Mouse (Mus musculus): ENCODE measurements at regions not wholly inside any gene's neighbourhood (a gene's known extent, or its start where the extent isn't known, plus 50 kb on each side); places are given as distances from the start of the nearest gene placed in this dataset.

GRCm38 (mm10) chr12:27171595-27171994, 170.8 kb downstream of the Sox11 start:
- no peaks in the 10 kb centered on the region for H3K36me3 ChIP-seq (ENCODE audit: control insufficient read depth, insufficient read depth, low read length)
- no peak overlapping the region for H3K4me2 ChIP-seq (replicated peaks; ENCODE audit: low read depth, low read length, severe bottlenecking)
- no peak overlapping the region for H3K9ac ChIP-seq (ENCODE audit: low read depth, low read length, severe bottlenecking)
- H3K4me1 ChIP-seq (ENCODE audit: control insufficient read depth, insufficient read depth, low read length), result peaks cover 8% of the 10 kb centered on the region
- H3K27ac ChIP-seq (replicated peaks; ENCODE audit: low read depth, low read length), result no peak overlapping the region
- DNase-seq (ENCODE audit: low spot score) (no peak), ATAC-seq (ENCODE audit: low FRiP score, low read depth) (no peak)
- H3K27me3 ChIP-seq (ENCODE audit: control insufficient read depth, insufficient read depth, low read length), result no peaks in the 10 kb centered on the region
- no peaks in the 10 kb centered on the region for H3K9me3 ChIP-seq (ENCODE audit: control insufficient read depth, low read length)
- H3K4me3 ChIP-seq (replicated peaks; ENCODE audit: low read length), result no peak overlapping the region
- no peak for TF ChIP-seq POLR2A (IDR thresholded peaks at IDR 0.05; ENCODE audit: borderline replicate concordance, extremely low read depth, insufficient read depth, insufficient read length)

DNA sequence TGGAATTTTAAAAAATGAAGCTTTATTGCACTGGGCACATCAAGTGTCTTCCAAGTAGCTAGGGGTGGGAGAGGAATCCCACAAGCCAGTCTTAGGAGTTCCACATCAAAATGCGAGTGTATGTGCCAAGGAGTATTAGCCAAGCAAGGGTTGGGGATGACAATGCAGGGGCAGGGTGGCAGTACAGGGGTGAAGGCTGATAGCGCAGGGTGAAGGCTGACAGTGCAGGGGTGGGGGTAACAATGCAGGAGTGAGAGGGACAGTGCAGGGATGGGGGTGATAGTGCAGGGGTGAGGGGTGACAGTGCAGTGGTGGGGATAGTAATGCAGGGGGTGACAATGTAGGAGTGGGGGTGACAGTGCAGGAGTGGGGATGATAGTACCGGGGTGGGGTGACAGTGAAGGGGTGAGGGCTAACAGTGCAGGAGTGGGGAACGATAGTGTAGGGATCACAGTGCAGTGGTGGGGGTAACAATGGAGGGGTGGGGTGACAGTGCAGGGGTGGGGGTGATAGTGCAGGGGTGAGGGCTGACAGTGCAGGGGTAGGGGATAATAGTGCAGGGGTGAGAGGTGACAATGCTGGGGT, 177.4 kb downstream of the Sox11 start:
- H3K27me3 ChIP-seq (ENCODE audit: control insufficient read depth, insufficient read depth, low read length), result no peaks in the 10 kb centered on the region
- no peak for TF ChIP-seq POLR2A (IDR thresholded peaks at IDR 0.05; ENCODE audit: borderline replicate concordance, extremely low read depth, insufficient read depth, insufficient read length)
- no peak for ATAC-seq (ENCODE audit: low FRiP score, low read depth)
- no peak overlapping the region for H3K4me2 ChIP-seq (replicated peaks; ENCODE audit: low read depth, low read length, severe bottlenecking)
- H3K4me1 ChIP-seq (ENCODE audit: control insufficient read depth, insufficient read depth, low read length), result peaks cover 8% of the 10 kb centered on the region; the same call in 1 of the 2 replicates
- no peaks in the 10 kb centered on the region for H3K36me3 ChIP-seq (ENCODE audit: control insufficient read depth, insufficient read depth, low read length)
- no peak overlapping the region for H3K27ac ChIP-seq (replicated peaks; ENCODE audit: low read depth, low read length)
- 92% methylated on average over 4 of the region's 4 CpGs for WGBS
- no peaks in the 10 kb centered on the region for H3K9me3 ChIP-seq (ENCODE audit: control insufficient read depth, low read length)
- H3K9ac ChIP-seq (ENCODE audit: low read depth, low read length, severe bottlenecking), result no peak overlapping the region
- DNase-seq (ENCODE audit: low spot score), result no peak
- no peak overlapping the region for H3K4me3 ChIP-seq (replicated peaks; ENCODE audit: low read length)

DNA sequence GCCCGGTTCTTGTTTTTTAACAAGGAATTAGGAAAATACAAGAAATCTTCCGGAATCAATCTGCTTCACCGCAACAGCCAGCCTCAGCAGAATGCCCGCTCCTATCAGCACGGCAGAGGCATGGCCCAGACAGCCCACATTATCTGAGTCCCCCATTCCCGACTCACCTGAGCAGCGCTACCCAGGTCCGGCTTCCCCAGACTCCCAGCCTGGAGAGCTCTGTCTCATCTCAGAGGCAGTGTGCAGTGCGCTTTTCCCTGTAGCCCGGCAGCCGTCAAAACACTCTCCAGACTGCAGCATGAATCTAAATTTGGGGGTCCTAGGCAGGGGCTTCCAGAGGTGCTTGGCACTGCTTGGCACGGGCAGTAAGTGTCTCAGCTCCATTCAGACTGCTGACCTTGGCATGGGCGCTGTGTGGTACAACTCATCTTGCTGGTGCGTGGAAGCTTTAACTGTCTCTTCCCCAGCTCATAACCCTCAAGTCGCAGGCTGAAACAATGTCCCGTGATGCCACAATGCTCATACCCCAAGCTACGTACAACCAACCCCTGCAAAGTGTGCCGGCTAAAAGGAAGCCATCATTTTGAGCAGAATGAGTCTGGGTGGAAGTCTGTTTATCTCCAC, 182.2 kb downstream of the Sox11 start:
- H3K9ac ChIP-seq (ENCODE audit: low read depth, low read length, severe bottlenecking), result no peak overlapping the region
- WGBS, result 60% methylated on average over 18 of the region's 18 CpGs
- peaks cover 30% of the 10 kb centered on the region for H3K4me1 ChIP-seq (ENCODE audit: control insufficient read depth, insufficient read depth, low read length)
- TF ChIP-seq POLR2A (IDR thresholded peaks at IDR 0.05; ENCODE audit: borderline replicate concordance, extremely low read depth, insufficient read depth, insufficient read length), result no peak
- no peak overlapping the region for H3K27ac ChIP-seq (replicated peaks; ENCODE audit: low read depth, low read length)
- H3K4me2 ChIP-seq (replicated peaks; ENCODE audit: low read depth, low read length, severe bottlenecking), result no peak overlapping the region; the same call in 1 of the 2 replicates
- no peaks in the 10 kb centered on the region for H3K27me3 ChIP-seq (ENCODE audit: control insufficient read depth, insufficient read depth, low read length)
- no peak for DNase-seq (ENCODE audit: low spot score)
- no peaks in the 10 kb centered on the region for H3K36me3 ChIP-seq (ENCODE audit: control insufficient read depth, insufficient read depth, low read length)
- H3K9me3 ChIP-seq (ENCODE audit: control insufficient read depth, low read length), result no peaks in the 10 kb centered on the region; the same call in 1 of the 2 replicates
- no peak for ATAC-seq (ENCODE audit: low FRiP score, low read depth)
- H3K4me3 ChIP-seq (replicated peaks; ENCODE audit: low read length), result no peak overlapping the region

DNA sequence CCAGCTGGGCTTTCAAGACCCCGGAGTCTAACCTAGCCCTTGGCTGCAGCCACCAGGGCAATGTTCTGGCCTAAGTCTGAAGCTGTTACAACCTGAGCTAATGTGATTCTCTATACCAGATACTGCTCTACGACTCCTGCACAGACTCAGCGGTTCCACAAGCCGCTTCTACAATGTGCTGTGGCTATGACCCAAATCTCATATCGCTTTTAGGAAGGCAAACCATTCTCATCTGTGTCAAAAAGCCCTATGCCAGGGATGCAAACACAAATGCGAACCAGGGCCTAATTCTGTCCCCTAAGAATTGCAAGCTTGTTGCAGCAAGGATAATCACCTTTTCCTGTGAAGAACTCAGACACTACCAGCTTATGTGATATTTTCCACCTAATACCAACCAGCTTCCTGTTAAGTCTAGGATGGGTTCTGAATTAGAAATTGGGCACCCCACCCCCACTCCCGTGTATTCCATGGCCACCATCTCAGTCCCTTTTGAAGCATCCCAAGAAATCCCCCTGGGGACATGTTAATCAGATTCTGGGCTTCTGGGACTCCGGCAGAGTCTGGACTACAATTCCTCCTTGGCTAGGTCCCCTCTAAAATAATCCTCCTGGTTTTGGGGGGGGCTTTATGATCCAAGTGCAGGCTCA, 182.8 kb downstream of the Sox11 start:
- DNase-seq (ENCODE audit: low spot score) (no peak), ATAC-seq (ENCODE audit: low FRiP score, low read depth) (no peak)
- H3K9me3 ChIP-seq (ENCODE audit: control insufficient read depth, low read length), result no peaks in the 10 kb centered on the region; the same call in 1 of the 2 replicates
- no peak overlapping the region for H3K4me2 ChIP-seq (replicated peaks; ENCODE audit: low read depth, low read length, severe bottlenecking)
- no peak overlapping the region for H3K9ac ChIP-seq (ENCODE audit: low read depth, low read length, severe bottlenecking)
- H3K27ac ChIP-seq (replicated peaks; ENCODE audit: low read depth, low read length), result no peak overlapping the region
- H3K36me3 ChIP-seq (ENCODE audit: control insufficient read depth, insufficient read depth, low read length), result no peaks in the 10 kb centered on the region
- WGBS, result 65% methylated on average over 8 of the region's 8 CpGs
- no peaks in the 10 kb centered on the region for H3K27me3 ChIP-seq (ENCODE audit: control insufficient read depth, insufficient read depth, low read length)
- H3K4me1 ChIP-seq (ENCODE audit: control insufficient read depth, insufficient read depth, low read length), result peaks cover 31% of the 10 kb centered on the region
- TF ChIP-seq POLR2A (IDR thresholded peaks at IDR 0.05; ENCODE audit: borderline replicate concordance, extremely low read depth, insufficient read depth, insufficient read length), result no peak
- H3K4me3 ChIP-seq (replicated peaks; ENCODE audit: low read length), result no peak overlapping the region

DNA sequence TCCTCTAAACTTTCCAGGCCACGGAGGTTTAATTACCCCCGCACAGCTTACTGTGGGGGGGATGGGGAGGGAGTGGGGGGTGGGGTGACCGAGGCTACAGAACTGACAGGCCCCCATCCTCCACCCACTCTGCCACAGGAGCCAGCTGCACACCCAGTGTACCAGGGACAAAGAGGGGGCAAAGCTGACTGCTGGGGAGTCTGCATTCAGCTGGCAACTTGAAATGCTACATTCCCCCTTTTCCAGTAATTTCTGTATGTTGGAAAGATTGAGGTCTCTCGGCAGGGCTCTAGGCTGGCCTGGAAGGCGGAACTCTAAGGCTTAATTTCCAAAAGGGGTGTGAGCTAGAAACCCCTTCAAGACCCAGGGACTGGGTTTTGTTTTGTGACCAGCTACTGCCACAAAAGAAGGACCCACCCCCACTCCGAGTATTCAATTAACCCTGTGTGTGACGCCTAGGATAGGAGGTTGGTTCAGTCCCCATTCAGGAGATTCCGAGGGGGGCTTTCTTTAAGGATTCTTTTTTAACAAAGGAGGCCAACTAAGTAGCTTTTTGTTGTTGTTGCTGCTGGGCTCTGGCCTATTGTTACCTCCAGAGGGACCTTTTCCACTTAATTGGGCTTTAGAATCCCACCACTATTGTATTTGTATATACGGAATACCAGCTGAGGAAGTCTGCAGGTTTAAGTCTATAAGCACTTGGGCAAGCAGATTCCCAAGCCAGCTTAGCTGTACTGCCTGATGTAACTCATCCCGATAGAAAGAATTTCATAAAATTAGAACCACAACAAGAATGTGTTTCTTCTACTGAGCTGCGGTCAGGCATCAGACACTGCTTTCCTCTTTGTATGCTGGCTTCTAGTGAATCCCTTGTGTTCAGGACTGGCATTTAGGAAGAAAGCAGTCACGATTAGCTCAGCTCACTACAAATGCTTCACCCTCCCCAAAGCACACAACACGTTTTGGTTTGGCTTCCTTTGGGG, 191.2 kb downstream of the Sox11 start:
- Histone ChIP-seq H3K9ac (ENCODE audit: low read depth, low read length, severe bottlenecking) (no peak overlapping the region), H3K27ac (replicated peaks; ENCODE audit: low read depth, low read length) (0 out of 2 replicates have a peak overlapping the region, but pooled peaks have one; percentile 26), H3K27me3 (ENCODE audit: control insufficient read depth, insufficient read depth, low read length) (no peaks in the 10 kb centered on the region), H3K4me1 (ENCODE audit: control insufficient read depth, insufficient read depth, low read length) (peaks cover 21% of the 10 kb centered on the region), H3K4me3 (replicated peaks; ENCODE audit: low read length) (no peak overlapping the region), H3K4me2 (replicated peaks; ENCODE audit: low read depth, low read length, severe bottlenecking) (no peak overlapping the region), H3K36me3 (ENCODE audit: control insufficient read depth, insufficient read depth, low read length) (no peaks in the 10 kb centered on the region), H3K9me3 (ENCODE audit: control insufficient read depth, low read length) (no peaks in the 10 kb centered on the region)
- no peak for DNase-seq (ENCODE audit: low spot score)
- no peak for TF ChIP-seq POLR2A (IDR thresholded peaks at IDR 0.05; ENCODE audit: borderline replicate concordance, extremely low read depth, insufficient read depth, insufficient read length)
- ATAC-seq (ENCODE audit: low FRiP score, low read depth), result 0 out of 2 replicates have a peak, but pooled peaks have one; percentile 41
- 27% methylated on average over 13 of the region's 13 CpGs for whole genome bisulfite sequencing
